Mouse (Mus musculus) kidney, embryonic 16.5 days (tissue): ENCODE measurements around the gene Gbp4. TPM values are rescaled to one million over a fixed set of nuclear protein-coding genes. Genes with fewer than 3 reads are reported as not detected.
"Not testable (repeated sequence)": the region's sequence is repeated elsewhere in the genome, so short reads cannot be mapped to it uniquely, and the experiment has no call there.

Experiments
- ATAC-seq: fragments of 200-750 bp; cut with Nextera tagmentation; 2 replicates; pipeline ENCODE4 v1.8.0; 2017; ENCODE audit warnings: moderate TSS enrichment; ENCODE audit not compliant: low FRiP score, low TSS enrichment
- H3K27ac ChIP-seq: fragments of 300-500 bp; sonication (generic); 2 replicates; pipeline ENCODE4 v1.5.1; 2014; ENCODE audit warnings: low read length
- H3K27me3 ChIP-seq: fragments of 300-500 bp; sonication (generic); 2 replicates; pipeline ENCODE4 v1.6.1; 2014; ENCODE audit warnings: low read length, control low read depth, mixed read lengths; ENCODE audit not compliant: insufficient read depth
- H3K36me3 ChIP-seq: fragments of 300-500 bp; sonication (generic); 2 replicates; pipeline ENCODE4 v1.6.1; 2014; ENCODE audit warnings: low read length, control low read depth, mixed read lengths; ENCODE audit not compliant: insufficient read depth
- H3K4me1 ChIP-seq: fragments of 300-500 bp; sonication (generic); 2 replicates; pipeline ENCODE4 v1.6.1; 2014; ENCODE audit warnings: low read length, control low read depth, mixed read lengths; ENCODE audit not compliant: insufficient read depth
- H3K4me2 ChIP-seq: fragments of 300-500 bp; sonication (generic); replicated peaks from 2 replicates; pipeline ENCODE4 v1.6.1; 2014; ENCODE audit warnings: low read depth, low read length
- H3K4me3 ChIP-seq: fragments of 300-500 bp; sonication (generic); 2 replicates; pipeline ENCODE4 v1.5.1; 2014; ENCODE audit warnings: mild to moderate bottlenecking, low read length
- H3K9ac ChIP-seq: fragments of 300-500 bp; sonication (generic); replicated peaks from 2 replicates; pipeline ENCODE4 v1.6.1; 2014; ENCODE audit warnings: low read length
- H3K9me3 ChIP-seq: fragments of 300-500 bp; sonication (generic); 2 replicates; pipeline ENCODE4 v1.6.1; 2016; ENCODE audit warnings: low read length, control low read depth
- WGBS: fragments of 180-500 bp; shearing (Covaris S2); extraction: QIAGEN DNeasy Blood & Tissue Kit; methylation state at CpG from one replicate; pipeline ENCODE4 v1.1.7; 2014; 5-methylcytosine and 5-hydroxymethylcytosine counted together
- polyA plus RNA-seq: library from polyadenylated mRNA; unstranded; fragments of >200 nt; fragmentation: Nextera tagmentation; extraction: Ambion mirVana; gene quantifications from 2 replicates; pipeline ENCODE4 v1.2.1, GENCODE M21; 2015

Gene Gbp4
- 0.37 and 0.86 TPM in 2 replicates for polyA plus RNA-seq

DNA sequence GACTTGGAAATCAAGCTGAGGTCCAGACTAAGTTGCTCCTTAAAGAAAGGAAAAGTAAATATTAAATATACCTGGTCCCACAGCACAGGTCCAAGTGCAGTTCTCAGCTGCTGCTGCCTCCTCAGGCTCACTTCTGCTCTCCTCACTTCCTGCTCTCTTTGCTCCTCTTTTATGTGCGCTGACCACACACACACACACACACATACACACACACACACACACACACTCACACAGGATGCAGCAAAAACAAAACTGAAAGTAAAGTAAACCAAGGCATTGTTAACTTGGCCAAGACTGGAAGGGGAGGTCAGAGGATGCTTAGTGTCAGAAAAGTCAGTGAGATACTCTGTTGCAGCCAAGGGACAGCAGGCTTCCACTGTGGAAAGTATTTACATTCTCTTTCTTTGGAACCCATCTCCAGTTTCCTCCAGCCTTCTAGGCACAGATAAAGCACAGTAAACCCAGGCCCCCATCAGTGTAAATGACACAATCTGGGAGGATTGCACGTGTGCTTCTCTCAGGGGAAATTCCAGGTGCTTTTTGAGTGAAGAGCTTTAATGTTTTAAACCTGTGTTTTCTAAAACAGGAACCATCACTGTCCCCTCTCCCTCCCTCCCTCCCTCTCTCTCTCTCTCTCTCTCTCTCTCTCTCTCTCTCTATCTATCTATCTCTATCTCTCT is at the start of gene Gbp4, which contains the start of the genes Gbp9 and Gbp8:
Gene Gbp4 (minus strand): TSS at position 178 of the 680 bp plus-strand sequence.
Gene Gbp9 (minus strand): TSS at position 131 of the 680 bp plus-strand sequence.
Gene Gbp8 (minus strand): TSS at position 132 of the 680 bp plus-strand sequence.
- not testable (repeated sequence) for H3K4me2 ChIP-seq, H3K36me3 ChIP-seq, H3K27me3 ChIP-seq, H3K9ac ChIP-seq, H3K27ac ChIP-seq, H3K9me3 ChIP-seq, H3K4me3 ChIP-seq, H3K4me1 ChIP-seq, ATAC-seq
- 10% methylated on average over 2 of the region's 2 CpGs for WGBS

DNA sequence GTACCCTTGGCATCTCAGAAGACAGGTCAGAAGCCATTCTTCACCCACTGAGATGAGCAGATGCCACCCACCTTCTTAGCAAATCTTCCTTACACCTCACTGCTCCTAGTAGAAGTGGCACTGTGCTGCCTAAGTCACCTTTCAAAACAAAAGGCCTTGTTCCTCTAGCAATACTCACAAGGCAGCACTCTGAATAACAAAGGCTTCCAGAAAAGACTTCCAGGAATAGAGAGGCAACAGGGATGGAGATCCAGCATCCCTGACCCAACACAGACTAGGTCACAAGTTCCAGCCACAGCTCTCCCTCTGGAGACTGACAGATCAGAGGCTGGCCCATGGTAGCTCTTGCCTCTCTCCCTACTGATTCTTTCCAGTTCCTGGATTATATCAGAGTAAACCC is 42.1 kb upstream of the Gbp4 start:
- no peaks in the 10 kb centered on the region for H3K36me3 ChIP-seq
- no peak overlapping the region for H3K27ac ChIP-seq
- no peaks in the 10 kb centered on the region for H3K27me3 ChIP-seq
- no peak overlapping the region for H3K4me2 ChIP-seq
- H3K9me3 ChIP-seq, result no peaks in the 10 kb centered on the region
- ATAC-seq, result no peak
- H3K4me3 ChIP-seq, result no peak overlapping the region
- no peak overlapping the region for H3K9ac ChIP-seq
- H3K4me1 ChIP-seq, result no peaks in the 10 kb centered on the region

DNA sequence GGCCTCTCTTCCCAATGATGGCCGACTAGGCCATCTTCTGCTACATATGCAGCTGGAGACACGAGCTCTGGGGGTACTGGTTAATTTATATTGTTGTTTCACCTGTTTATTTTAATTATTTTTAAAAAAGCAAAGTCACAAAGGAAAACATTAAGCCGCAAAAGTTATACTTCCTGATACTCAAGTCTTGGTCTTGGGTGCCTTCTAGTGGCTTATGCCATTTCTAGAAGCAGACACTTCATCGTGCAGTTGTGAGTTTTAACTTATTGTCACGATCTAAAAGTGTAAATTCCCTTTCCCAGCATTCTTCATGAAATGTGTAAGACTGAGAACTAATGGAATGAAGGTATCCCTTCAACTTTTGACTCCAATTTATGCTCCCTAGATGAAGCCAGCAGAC is 17.2 kb upstream of the Gbp4 start:
- Histone ChIP-seq H3K9ac (no peak overlapping the region), H3K4me2 (no peak overlapping the region), H3K4me1 (no peaks in the 10 kb centered on the region), H3K27me3 (no peaks in the 10 kb centered on the region), H3K9me3 (no peaks in the 10 kb centered on the region), H3K4me3 (no peak overlapping the region), H3K36me3 (no peaks in the 10 kb centered on the region), H3K27ac (no peak overlapping the region)
- 86% methylated on average over 5 of the region's 5 CpGs for WGBS
- no peak for ATAC-seq

DNA sequence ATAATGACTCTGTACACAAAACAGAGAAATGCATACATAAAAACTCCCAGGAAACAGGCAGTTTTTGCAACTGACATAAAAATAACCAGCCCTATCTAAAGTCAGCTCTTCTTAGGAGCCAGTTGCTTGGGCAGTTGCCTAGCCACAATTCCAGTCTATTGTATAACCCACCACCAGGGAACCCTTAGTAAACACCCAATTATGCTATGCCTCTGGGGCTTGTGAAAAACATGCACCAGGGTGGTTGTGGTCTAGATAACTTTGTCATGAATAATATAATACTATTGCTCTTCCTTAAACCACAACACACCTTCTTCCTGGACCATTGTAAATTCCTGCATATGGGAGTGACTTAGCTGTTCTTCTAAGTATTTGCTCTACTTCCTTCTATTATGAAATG is 14.7 kb upstream of the Gbp4 start:
- Histone ChIP-seq H3K4me3 (no peak overlapping the region), H3K36me3 (no peaks in the 10 kb centered on the region), H3K4me2 (no peak overlapping the region), H3K4me1 (no peaks in the 10 kb centered on the region), H3K9ac (no peak overlapping the region), H3K27ac (no peak overlapping the region), H3K9me3 (no peaks in the 10 kb centered on the region), H3K27me3 (no peaks in the 10 kb centered on the region)
- no peak for ATAC-seq

DNA sequence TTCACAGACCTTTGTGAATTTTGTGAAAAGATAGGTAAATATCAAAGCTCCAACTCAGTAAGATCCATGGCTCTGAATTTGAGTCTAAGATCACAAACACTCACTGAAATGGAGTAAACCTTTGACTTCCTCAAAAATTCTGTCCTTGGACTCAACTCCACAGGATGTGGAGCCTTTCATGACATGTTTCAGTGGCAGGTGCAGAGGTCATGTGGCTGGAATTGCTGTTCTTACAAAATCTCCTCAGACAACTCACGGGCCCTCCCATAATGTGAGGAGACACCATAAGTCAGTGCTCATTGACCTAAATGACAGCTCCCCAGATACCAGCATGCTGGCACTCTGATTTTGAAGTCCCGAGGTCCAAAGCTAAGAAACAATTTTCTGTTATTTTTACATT is 8.7 kb upstream of the Gbp4 start:
- not testable (repeated sequence) for H3K9me3 ChIP-seq, H3K9ac ChIP-seq, H3K4me1 ChIP-seq, H3K27me3 ChIP-seq, ATAC-seq, H3K4me3 ChIP-seq, H3K36me3 ChIP-seq, H3K27ac ChIP-seq, H3K4me2 ChIP-seq
- 47% methylated on average over 2 of the region's 2 CpGs for WGBS

DNA sequence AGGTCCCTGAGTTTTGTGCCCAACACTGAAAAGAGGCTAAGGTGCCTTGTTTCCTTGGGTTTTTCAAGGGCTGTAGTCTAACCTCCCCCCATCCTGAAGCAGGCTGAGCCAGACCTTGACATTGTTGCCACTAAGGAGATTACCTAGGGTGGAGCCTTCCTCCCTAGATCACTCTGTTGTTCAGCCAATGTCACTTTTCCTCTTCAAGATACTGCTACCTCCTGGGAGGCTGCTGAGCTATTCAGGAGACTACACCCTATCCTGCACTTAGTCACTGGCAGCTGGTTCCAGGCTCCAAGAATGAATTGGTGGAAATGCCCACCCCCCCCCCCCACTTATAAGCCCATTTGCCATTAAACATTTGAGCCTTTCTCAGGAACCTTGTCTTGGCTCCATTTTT is 7.1 kb upstream of the Gbp4 start:
- H3K9ac ChIP-seq, result no peak overlapping the region
- H3K4me3 ChIP-seq, result no peak overlapping the region
- H3K27me3 ChIP-seq, result no peaks in the 10 kb centered on the region
- ATAC-seq, result no peak
- H3K4me2 ChIP-seq, result no peak overlapping the region
- H3K36me3 ChIP-seq, result no peaks in the 10 kb centered on the region
- no peaks in the 10 kb centered on the region for H3K9me3 ChIP-seq
- no peaks in the 10 kb centered on the region for H3K4me1 ChIP-seq
- no peak overlapping the region for H3K27ac ChIP-seq

DNA sequence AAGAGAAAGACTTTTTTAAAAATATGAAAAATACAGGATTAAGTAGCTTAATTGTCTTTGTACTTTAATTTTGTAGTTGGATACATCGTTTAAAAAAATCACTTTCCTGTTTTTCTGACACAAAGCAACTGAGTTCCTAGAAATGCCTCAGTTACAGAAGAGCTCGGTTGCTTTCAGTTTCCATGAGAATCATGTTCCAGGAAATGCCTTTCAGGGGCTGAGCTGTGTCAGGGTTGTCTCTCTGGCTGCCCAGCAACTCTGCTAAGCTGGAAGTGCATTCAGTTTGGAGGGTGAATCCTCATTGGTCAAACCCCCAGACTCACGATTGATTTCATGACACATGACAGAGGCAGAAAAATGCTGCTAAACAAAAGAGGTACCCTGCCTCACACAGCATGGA is 6.3 kb upstream of the Gbp4 start:
- H3K9ac ChIP-seq, H3K4me1 ChIP-seq, H3K27ac ChIP-seq, H3K4me2 ChIP-seq, H3K36me3 ChIP-seq, H3K9me3 ChIP-seq, ATAC-seq, H3K4me3 ChIP-seq, H3K27me3 ChIP-seq: not testable (repeated sequence)
- whole genome bisulfite sequencing, result 49% methylated on average over 3 of the region's 3 CpGs

DNA sequence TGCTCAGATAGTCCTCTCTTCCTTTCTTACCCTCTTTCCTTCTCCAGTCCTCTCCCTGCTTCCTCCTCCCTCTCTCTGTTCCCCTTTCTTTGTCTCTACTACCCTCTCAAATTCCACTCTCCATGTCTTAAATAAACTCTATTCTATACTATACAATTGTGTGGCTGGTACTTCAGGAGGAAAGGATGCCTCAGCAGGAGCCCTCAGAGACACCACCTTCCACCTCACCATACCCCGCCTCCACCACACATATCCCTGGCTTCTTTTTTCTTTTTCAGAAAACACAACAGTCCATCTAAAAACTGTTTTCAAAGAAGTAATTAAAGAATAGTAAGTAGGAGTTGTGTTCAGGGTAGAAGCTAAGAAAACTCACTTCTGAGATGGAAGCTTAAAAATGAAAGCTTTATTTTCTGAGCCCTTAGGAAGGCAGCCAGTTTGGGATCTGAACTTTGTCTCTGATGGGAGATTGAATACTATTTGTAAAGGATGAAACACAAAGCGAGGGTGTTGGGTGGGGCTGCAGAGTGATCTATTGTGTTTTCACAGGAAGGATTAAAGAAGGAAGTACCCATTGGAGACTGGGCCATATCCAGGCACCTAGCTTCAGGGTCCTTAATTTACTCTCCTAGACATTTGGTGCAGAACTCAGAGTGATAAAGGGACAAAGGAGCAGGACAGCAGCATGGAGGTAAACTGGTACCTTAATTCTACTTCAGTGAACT is 864 bp upstream of the Gbp4 start:
- WGBS, result 63% methylated on average over 2 of the region's 2 CpGs
- not testable (repeated sequence) for H3K9me3 ChIP-seq, H3K4me2 ChIP-seq, H3K9ac ChIP-seq, H3K27ac ChIP-seq, H3K4me3 ChIP-seq, H3K27me3 ChIP-seq, H3K4me1 ChIP-seq, ATAC-seq, H3K36me3 ChIP-seq

DNA sequence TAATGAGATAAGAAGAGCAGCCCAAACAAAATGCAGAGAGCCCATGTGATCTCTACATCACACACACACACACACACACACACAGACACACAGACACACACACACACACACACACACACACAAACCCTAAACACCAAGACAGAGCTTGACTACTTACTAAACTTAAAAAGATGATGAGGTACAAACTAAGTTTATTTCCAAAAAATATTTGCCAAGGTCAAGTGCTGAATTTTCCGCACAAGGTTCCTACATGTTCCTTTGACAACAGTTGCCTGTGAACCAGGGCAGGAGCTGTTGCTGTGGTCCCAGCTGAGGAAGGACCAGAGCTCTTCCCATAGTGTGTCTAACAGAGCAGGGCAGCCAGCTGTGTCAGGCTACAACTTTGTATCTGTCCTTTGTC is 480 bp downstream of the Gbp4 start:
- no peaks in the 10 kb centered on the region for H3K9me3 ChIP-seq
- ATAC-seq, result no peak
- no peaks in the 10 kb centered on the region for H3K4me1 ChIP-seq
- no peak overlapping the region for H3K9ac ChIP-seq
- no peaks in the 10 kb centered on the region for H3K36me3 ChIP-seq
- no peaks in the 10 kb centered on the region for H3K27me3 ChIP-seq
- no peak overlapping the region for H3K27ac ChIP-seq
- no peak overlapping the region for H3K4me2 ChIP-seq
- WGBS, result 86% methylated on average over 1 of the region's 1 CpGs
- no peak overlapping the region for H3K4me3 ChIP-seq

DNA sequence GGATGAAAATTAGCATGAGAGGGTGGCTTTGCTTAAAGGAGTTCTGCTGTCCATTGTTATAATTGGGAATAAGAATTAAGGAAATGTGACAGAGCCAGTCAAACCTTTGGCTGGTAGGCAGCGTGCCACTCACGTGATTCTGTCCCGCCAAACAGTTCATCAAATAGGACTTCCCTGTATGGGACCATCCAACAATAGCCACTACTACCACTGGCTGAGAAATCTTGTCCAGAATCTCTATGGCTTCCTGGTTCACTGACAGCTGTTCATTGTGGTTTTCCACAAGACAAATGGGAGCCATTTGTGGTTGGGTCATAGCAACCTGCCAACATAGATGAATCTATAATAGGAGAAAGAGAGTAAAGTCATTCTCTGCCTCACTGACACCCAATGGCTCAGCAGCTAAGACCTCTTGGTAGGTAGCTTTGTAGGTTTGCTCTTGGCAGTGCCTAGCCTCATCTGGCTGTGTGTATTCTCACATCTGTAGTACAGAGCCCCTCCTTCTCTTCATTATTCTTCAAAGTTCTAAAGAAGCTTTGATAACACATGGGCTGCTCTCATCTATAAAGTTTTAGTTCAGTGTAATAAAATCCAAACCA is 2.6 kb downstream of the Gbp4 start:
- not testable (repeated sequence) for H3K4me3 ChIP-seq, ATAC-seq, H3K9ac ChIP-seq, H3K36me3 ChIP-seq, H3K27me3 ChIP-seq, H3K27ac ChIP-seq, H3K4me2 ChIP-seq, H3K9me3 ChIP-seq, H3K4me1 ChIP-seq
- 100% methylated on average over 3 of the region's 3 CpGs for WGBS
